Mouse (Mus musculus) kidney, embryonic 14.5 days (tissue): Measurements from ENCODE around the gene Nit1. TPM values are rescaled to one million over a fixed set of nuclear protein-coding genes. Genes with fewer than 3 reads are reported as not detected.

ENCODE experiments used
- ATAC-seq: fragments of 200-750 bp; cut with Nextera tagmentation; 2 replicates; pipeline ENCODE4 v1.8.0; 2017; ENCODE audit warnings: moderate number of reproducible peaks, mild to moderate bottlenecking, moderate TSS enrichment, moderate library complexity; ENCODE audit not compliant: low FRiP score, low TSS enrichment
- H3K27ac ChIP-seq: fragments of 300-500 bp; sonication (generic); 2 replicates; pipeline ENCODE4 v1.5.1; 2014; ENCODE audit warnings: low read depth, mild to moderate bottlenecking, low read length, moderate library complexity, mixed read lengths
- H3K27me3 ChIP-seq: fragments of 300-500 bp; sonication (generic); 2 replicates; pipeline ENCODE4 v1.6.1; 2014; ENCODE audit warnings: mild to moderate bottlenecking, low read length; ENCODE audit not compliant: control insufficient read depth, insufficient read depth
- H3K36me3 ChIP-seq: fragments of 300-500 bp; sonication (generic); 2 replicates; pipeline ENCODE4 v1.6.1; 2014; ENCODE audit warnings: low read length, mixed read lengths; ENCODE audit not compliant: control insufficient read depth, insufficient read depth
- H3K4me1 ChIP-seq: fragments of 300-500 bp; sonication (generic); 2 replicates; pipeline ENCODE4 v1.6.1; 2014; ENCODE audit warnings: low read length, mixed read lengths; ENCODE audit not compliant: control insufficient read depth, insufficient read depth
- H3K4me2 ChIP-seq: fragments of 300-500 bp; sonication (generic); replicated peaks from 2 replicates; pipeline ENCODE4 v1.6.1; 2014; ENCODE audit warnings: low read depth, mild to moderate bottlenecking, low read length
- H3K4me3 ChIP-seq: fragments of 300-500 bp; sonication (generic); 2 replicates; pipeline ENCODE4 v1.5.1; 2014; ENCODE audit warnings: mild to moderate bottlenecking, low read length
- H3K9ac ChIP-seq: fragments of 300-500 bp; sonication (generic); 2 replicates; pipeline ENCODE4 v1.6.1; 2014; ENCODE audit warnings: low read depth, mild to moderate bottlenecking, low read length, moderate library complexity
- H3K9me3 ChIP-seq: fragments of 300-500 bp; sonication (generic); 2 replicates; pipeline ENCODE4 v1.6.1; 2016; ENCODE audit warnings: low read length; ENCODE audit not compliant: control insufficient read depth
- WGBS: fragments of 180-500 bp; shearing (Covaris S2); extraction: QIAGEN DNeasy Blood & Tissue Kit; methylation state at CpG from one replicate; pipeline ENCODE4 v1.1.7; 2014; 5-methylcytosine and 5-hydroxymethylcytosine counted together
- polyA plus RNA-seq: library from polyadenylated mRNA; unstranded; fragments of >200 nt; fragmentation: Nextera tagmentation; extraction: Ambion mirVana; gene quantifications from 2 replicates; pipeline ENCODE4 v1.2.1, GENCODE M21; 2014

The Nit1 gene
- polyA plus RNA-seq, 1 experiment from 2014 or later = 34.5 TPM

DNA sequence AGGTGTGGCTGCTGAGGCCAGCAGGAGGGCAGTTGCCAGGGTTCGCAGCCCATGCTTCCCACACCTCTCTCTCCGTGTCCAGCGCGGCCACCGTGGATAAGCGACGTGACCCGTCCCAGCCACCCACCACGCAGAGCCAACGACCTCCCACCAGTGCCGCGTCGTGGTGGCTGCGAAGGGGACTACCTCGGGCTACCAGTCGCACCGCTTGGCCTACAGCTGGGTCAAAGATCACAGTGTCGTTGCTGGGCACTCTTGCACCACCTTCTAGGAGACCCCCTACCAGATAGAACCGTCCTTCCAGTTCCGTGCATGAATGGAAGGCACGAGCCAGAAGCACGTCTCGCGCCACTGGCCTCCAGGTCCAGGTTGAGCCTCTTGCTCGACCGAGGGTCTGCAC, 14.8 kb upstream of the Nit1 start:
- Histone ChIP-seq H3K9me3 (peaks cover 2% of the 10 kb centered on the region; the same call in 1 of the 2 replicates), H3K4me3 (peak overlapping the region; percentile 50), H3K9ac (peak overlapping the region; percentile 62), H3K4me2 (peak overlapping the region; percentile 84), H3K4me1 (no peaks in the 10 kb centered on the region), H3K27ac (no peak overlapping the region), H3K27me3 (no peaks in the 10 kb centered on the region), H3K36me3 (peaks cover 23% of the 10 kb centered on the region)
- WGBS = 6% methylated on average over 26 of the region's 26 CpGs
- no peak; the same call in 1 of the 2 replicates for ATAC-seq

DNA sequence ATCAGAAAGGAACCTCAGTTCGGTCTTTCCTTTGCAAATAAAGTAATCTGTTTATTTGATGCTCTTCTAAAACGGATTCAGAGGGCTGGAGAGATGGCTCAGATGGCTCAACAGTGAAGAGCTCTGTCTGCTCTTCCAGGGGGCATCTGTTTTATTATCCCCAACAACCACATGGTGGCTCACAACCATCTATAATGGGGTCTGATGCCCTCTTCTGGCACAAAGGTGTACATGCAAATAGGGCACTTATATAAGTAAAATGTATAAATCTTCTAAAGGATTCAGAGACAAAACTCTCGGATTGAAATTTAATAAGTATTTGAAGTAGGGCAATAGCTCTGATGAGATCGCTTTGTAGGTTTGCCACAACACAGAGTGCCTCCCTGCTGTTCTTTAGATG, 13.0 kb upstream of the Nit1 start:
- ATAC-seq = no peak
- 78% methylated on average over 4 of the region's 4 CpGs for WGBS
- H3K27ac ChIP-seq = no peak overlapping the region

GRCm38 (mm10) chr1:171356814-171357213, 11.4 kb upstream of the Nit1 start:
- no peak overlapping the region for H3K4me3 ChIP-seq
- WGBS = 98% methylated on average over 2 of the region's 2 CpGs

More for the DNA sequence above, 13.0 kb upstream of the Nit1 start:
- Histone ChIP-seq H3K4me1 (no peaks in the 10 kb centered on the region), H3K4me3 (no peak overlapping the region), H3K9ac (no peak overlapping the region), H3K27me3 (no peaks in the 10 kb centered on the region), H3K36me3 (peaks cover 23% of the 10 kb centered on the region), H3K9me3 (peaks cover 2% of the 10 kb centered on the region; the same call in 1 of the 2 replicates), H3K4me2 (no peak overlapping the region)

DNA sequence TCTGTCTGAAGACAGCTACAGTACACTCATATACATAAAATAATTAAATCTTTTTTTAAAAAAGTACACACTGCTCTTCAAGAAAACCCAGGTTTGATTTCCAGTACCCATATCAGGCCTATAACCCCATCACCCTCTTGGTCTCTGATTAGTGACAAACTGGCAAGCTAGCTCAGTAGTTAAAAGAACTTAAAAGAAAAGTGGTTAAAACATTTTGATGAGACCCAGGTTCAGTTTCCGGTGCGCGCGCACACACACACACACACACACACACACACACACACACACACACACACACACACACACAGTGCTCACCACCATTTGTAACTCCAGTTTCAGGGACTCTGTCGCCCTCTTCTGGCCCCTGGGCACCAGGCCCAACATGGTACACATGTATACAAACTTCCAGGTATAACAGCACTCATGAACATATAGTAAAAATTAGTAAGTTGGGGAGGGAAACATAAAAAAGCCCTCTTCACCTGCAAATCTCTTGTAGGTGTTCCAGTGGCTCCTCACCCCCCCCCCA, 10.4 kb upstream of the Nit1 start:
- no peak for ATAC-seq
- Histone ChIP-seq H3K36me3 (peaks cover 23% of the 10 kb centered on the region), H3K9me3 (peaks cover 2% of the 10 kb centered on the region; the same call in 1 of the 2 replicates), H3K4me1 (no peaks in the 10 kb centered on the region), H3K27ac (no peak overlapping the region), H3K27me3 (no peaks in the 10 kb centered on the region), H3K9ac (no peak overlapping the region), H3K4me2 (no peak overlapping the region), H3K4me3 (no peak overlapping the region)
- WGBS = 79% methylated on average over 5 of the region's 5 CpGs

More at GRCm38 (mm10) chr1:171356814-171357213, 11.4 kb upstream of the Nit1 start:
- H3K27me3 ChIP-seq = no peaks in the 10 kb centered on the region
- H3K4me1 ChIP-seq = no peaks in the 10 kb centered on the region
- no peak overlapping the region for H3K4me2 ChIP-seq
- H3K27ac ChIP-seq = no peak overlapping the region
- peaks cover 2% of the 10 kb centered on the region; the same call in 1 of the 2 replicates for H3K9me3 ChIP-seq
- ATAC-seq = no peak
- H3K36me3 ChIP-seq = peaks cover 23% of the 10 kb centered on the region
- no peak overlapping the region for H3K9ac ChIP-seq

DNA sequence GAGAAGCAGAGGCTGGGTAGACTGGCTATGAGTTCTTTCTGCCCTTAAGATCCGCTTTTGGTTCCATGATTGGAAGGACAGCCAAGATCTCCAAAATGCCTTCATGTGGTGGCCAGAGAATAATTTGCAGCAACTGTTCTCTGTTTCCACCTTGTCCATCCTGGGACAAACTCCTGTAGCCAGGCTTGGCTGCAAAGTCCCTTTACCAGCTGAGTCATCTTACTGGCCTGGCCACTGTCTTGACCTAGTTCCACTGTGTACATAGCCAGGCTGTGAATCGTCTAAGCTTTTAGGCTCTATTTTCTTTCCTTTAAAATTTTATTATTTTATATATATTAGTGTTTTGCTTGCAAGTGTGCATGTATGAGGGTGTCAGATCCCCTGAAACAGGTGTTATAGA, 3.8 kb upstream of the Nit1 start:
- 93% methylated on average over 2 of the region's 2 CpGs for WGBS
- no peaks in the 10 kb centered on the region for H3K36me3 ChIP-seq
- H3K4me1 ChIP-seq = peaks cover 13% of the 10 kb centered on the region; the same call in 1 of the 2 replicates
- no peak overlapping the region for H3K4me3 ChIP-seq
- peaks cover 6% of the 10 kb centered on the region; the same call in 1 of the 2 replicates for H3K9me3 ChIP-seq
- no peak overlapping the region for H3K9ac ChIP-seq
- H3K27ac ChIP-seq = no peak overlapping the region
- H3K4me2 ChIP-seq = no peak overlapping the region
- no peaks in the 10 kb centered on the region for H3K27me3 ChIP-seq
- no peak for ATAC-seq

GRCm38 (mm10) chr1:171348665-171349064, 3.2 kb upstream of the Nit1 start:
- Histone ChIP-seq H3K4me3 (no peak overlapping the region), H3K9ac (no peak overlapping the region), H3K9me3 (peaks cover 6% of the 10 kb centered on the region; the same call in 1 of the 2 replicates), H3K4me1 (peaks cover 16% of the 10 kb centered on the region; the same call in 1 of the 2 replicates), H3K4me2 (no peak overlapping the region), H3K36me3 (no peaks in the 10 kb centered on the region), H3K27ac (no peak overlapping the region), H3K27me3 (no peaks in the 10 kb centered on the region)
- 93% methylated on average over 3 of the region's 3 CpGs for WGBS
- no peak for ATAC-seq

GRCm38 (mm10) chr1:171346095-171346450, 627 bp upstream of the Nit1 start:
- H3K36me3 ChIP-seq = peaks cover 21% of the 10 kb centered on the region
- H3K9ac ChIP-seq = peak overlapping the region; percentile 84
- peak overlapping the region; percentile 49; the same call in 1 of the 2 replicates for H3K27ac ChIP-seq
- H3K27me3 ChIP-seq = no peaks in the 10 kb centered on the region
- peak overlapping the region; percentile 91 for H3K4me3 ChIP-seq
- H3K4me1 ChIP-seq = peaks cover 16% of the 10 kb centered on the region; the same call in 1 of the 2 replicates
- ATAC-seq = no peak; the same call in 1 of the 2 replicates
- WGBS = under 1% methylated on average over 14 of the region's 14 CpGs
- peaks cover 6% of the 10 kb centered on the region; the same call in 1 of the 2 replicates for H3K9me3 ChIP-seq
- H3K4me2 ChIP-seq = peak overlapping the region; percentile 61

- 76% methylated on average over 9 of the region's 9 CpGs for WGBS
- Histone ChIP-seq H3K4me2 (peak overlapping the region; percentile 61), H3K27me3 (no peaks in the 10 kb centered on the region), H3K4me3 (peak overlapping the region; percentile 91), H3K36me3 (peaks cover 33% of the 10 kb centered on the region), H3K4me1 (peaks cover 16% of the 10 kb centered on the region; the same call in 1 of the 2 replicates), H3K9me3 (peaks cover 6% of the 10 kb centered on the region; the same call in 1 of the 2 replicates), H3K9ac (peak overlapping the region; percentile 84; the same call in 1 of the 2 replicates), H3K27ac (no peak overlapping the region)
- no peak for ATAC-seq
Observed at GRCm38 (mm10) chr1:171344715-171345114, 731 bp downstream of the Nit1 start.

DNA sequence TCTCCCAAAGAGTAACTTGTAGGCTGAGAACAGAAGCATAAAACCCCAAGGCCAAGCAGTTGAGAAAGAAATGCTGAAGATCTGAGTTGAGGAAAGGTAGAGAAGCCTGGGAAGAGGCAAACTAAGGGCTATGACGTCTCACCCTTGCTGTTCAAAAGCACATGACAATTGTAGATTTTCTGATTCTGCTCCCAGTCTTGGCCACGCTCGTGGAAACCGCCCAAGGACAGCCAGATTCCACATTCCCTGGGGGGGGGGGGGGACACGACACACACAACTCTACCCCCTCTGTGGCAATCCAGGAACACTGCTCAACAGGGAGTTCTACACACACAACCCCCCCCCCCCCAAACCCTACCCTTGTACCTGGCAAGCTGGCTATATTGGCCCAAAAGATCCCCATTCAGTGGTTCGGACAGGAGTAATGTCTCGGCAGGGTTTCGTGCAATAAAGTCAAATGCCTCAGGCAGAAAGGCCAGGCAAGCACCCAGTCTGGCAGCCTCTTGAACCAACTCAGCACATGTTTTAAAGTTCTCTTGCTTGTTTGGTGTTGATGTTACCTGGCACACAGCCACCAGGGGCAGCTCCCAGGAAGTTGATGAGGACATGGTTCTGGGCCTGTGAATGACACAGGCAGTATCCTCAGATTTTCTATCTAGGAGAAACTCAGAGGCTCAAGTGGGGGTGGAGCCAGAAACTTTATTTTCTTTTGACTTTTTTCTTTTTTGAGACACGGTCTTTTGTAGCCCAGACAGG, 1.3 kb downstream of the Nit1 start:
- WGBS = 81% methylated on average over 9 of the region's 9 CpGs
- H3K27me3 ChIP-seq = no peaks in the 10 kb centered on the region
- H3K36me3 ChIP-seq = peaks cover 38% of the 10 kb centered on the region
- peak overlapping the region; percentile 61 for H3K4me2 ChIP-seq
- H3K27ac ChIP-seq = no peak overlapping the region
- peaks cover 6% of the 10 kb centered on the region; the same call in 1 of the 2 replicates for H3K9me3 ChIP-seq
- H3K4me3 ChIP-seq = peak overlapping the region; percentile 91
- peak overlapping the region; percentile 84; the same call in 1 of the 2 replicates for H3K9ac ChIP-seq
- H3K4me1 ChIP-seq = peaks cover 16% of the 10 kb centered on the region; the same call in 1 of the 2 replicates
- no peak for ATAC-seq
